Mouse (Mus musculus): ENCODE data around the gene Sult2b1. TPM values are rescaled to one million over a fixed set of nuclear protein-coding genes. Genes with fewer than 3 reads are reported as not detected.

The Sult2b1 gene
- total and polyA plus RNA-seq, 3 experiments: 0.08 TPM; not detected in 2

DNA sequence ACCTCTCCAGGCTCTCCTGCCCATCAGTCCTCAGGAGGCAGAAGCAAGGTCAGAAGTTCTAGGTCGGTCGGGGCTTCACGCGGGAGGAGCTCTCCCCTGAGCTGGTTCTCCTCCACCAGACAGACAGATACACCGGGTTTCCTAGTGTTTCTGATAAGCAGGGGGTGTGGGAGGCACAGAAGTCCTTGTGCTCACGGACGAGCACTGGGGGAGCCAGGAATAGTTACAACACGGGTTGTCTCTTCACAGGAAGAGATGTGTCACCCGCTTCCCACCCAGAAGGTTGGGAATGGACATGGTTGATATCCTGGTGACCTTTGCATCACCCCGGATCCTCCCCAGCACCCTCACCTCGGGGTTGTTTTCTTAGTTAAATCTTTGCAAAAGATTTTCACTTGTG is 94.7 kb downstream of the Sult2b1 start:
- no peak overlapping the region for H3K9ac ChIP-seq (ENCODE audit: low read depth, low read length)
- intact Hi-C loops (cut with DNase I): loop anchor here (10.0 kb wide), 1 partner anchor 135 kb away; the partner anchor contains the start of gene Hsd17b14

GRCm38 (mm10) chr7:45689099-45689498 is 95.4 kb downstream of the Sult2b1 start:
- no peak overlapping the region for H3K27ac ChIP-seq
- TF ChIP-seq EP300 (IDR thresholded peaks at IDR 0.05; ENCODE audit: insufficient read depth, low read depth, low read length) (no peak), POLR2A (IDR thresholded peaks at IDR 0.05; ENCODE audit: insufficient read depth, low read depth, low read length) (no peak), CTCF (IDR thresholded peaks at IDR 0.05) (no peak)
- H3K4me1 ChIP-seq (ENCODE audit: control insufficient read depth, insufficient read depth, low read length): peaks cover 1% of the 10 kb centered on the region; the same call in 1 of the 2 replicates
- no peaks in the 10 kb centered on the region for H3K36me3 ChIP-seq (ENCODE audit: control insufficient read depth, insufficient read depth, low read length)
- intact Hi-C loops (cut with DNase I): loop anchor here (10.0 kb wide), 1 partner anchor 134 kb away; the partner anchor contains the start of gene Hsd17b14
- H3K79me2 ChIP-seq (replicated peaks; ENCODE audit: control insufficient read depth, insufficient read depth, low read length): no peaks in the 10 kb centered on the region
- WGBS: 80% methylated on average over 6 of the region's 6 CpGs
- DNase-seq: no peak
- no peak overlapping the region for H3K9ac ChIP-seq (ENCODE audit: low read depth, low read length)
- H3K4me3 ChIP-seq: no peak overlapping the region
- H3K27me3 ChIP-seq (ENCODE audit: control insufficient read depth, insufficient read depth, low read length): no peaks in the 10 kb centered on the region

More for the DNA sequence above, 94.7 kb downstream of the Sult2b1 start:
- Histone ChIP-seq H3K4me1 (ENCODE audit: control insufficient read depth, insufficient read depth, low read length) (peaks cover 1% of the 10 kb centered on the region; the same call in 1 of the 2 replicates), H3K27ac (no peak overlapping the region), H3K79me2 (replicated peaks; ENCODE audit: control insufficient read depth, insufficient read depth, low read length) (no peaks in the 10 kb centered on the region), H3K4me3 (no peak overlapping the region), H3K27me3 (ENCODE audit: control insufficient read depth, insufficient read depth, low read length) (no peaks in the 10 kb centered on the region), H3K36me3 (ENCODE audit: control insufficient read depth, insufficient read depth, low read length) (no peaks in the 10 kb centered on the region)
- WGBS: 14% methylated on average over 11 of the region's 11 CpGs
- DNase-seq: no peak
- TF ChIP-seq POLR2A (IDR thresholded peaks at IDR 0.05; ENCODE audit: insufficient read depth, low read depth, low read length) (no peak), CTCF (IDR thresholded peaks at IDR 0.05) (no peak), EP300 (IDR thresholded peaks at IDR 0.05; ENCODE audit: insufficient read depth, low read depth, low read length) (no peak)

DNA sequence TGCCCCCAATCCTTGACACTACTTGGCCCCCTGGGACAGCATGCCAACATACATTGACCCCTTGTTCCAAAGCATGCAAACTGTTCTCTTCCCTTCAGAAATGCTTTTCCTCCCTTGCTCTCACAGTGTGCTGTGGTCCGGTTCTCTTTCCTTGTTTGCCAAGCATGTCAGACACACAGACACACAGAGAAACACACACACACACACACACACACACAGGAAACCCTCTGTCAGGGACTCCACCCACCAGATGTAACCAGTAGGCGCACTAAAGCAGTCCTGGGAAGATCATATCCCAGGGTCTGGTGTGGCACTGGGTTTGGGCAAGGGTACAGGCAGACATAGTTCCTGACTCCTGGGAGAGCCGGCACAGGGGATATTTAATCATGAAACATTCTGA is 97.6 kb downstream of the Sult2b1 start:
- WGBS: 46% methylated on average over 3 of the region's 3 CpGs
- Histone ChIP-seq H3K4me3 (no peak overlapping the region), H3K9ac (ENCODE audit: low read depth, low read length) (no peak overlapping the region), H3K79me2 (replicated peaks; ENCODE audit: control insufficient read depth, insufficient read depth, low read length) (no peaks in the 10 kb centered on the region), H3K27me3 (ENCODE audit: control insufficient read depth, insufficient read depth, low read length) (no peaks in the 10 kb centered on the region), H3K4me1 (ENCODE audit: control insufficient read depth, insufficient read depth, low read length) (peaks cover 3% of the 10 kb centered on the region), H3K27ac (no peak overlapping the region), H3K36me3 (ENCODE audit: control insufficient read depth, insufficient read depth, low read length) (no peaks in the 10 kb centered on the region)
- TF ChIP-seq CTCF (IDR thresholded peaks at IDR 0.05) (no peak), EP300 (IDR thresholded peaks at IDR 0.05; ENCODE audit: insufficient read depth, low read depth, low read length) (no peak), POLR2A (IDR thresholded peaks at IDR 0.05; ENCODE audit: insufficient read depth, low read depth, low read length) (no peak)
- DNase-seq: no peak
- intact Hi-C loops (cut with DNase I): loop anchor here (10.0 kb wide), 1 partner anchor 132 kb away; the partner anchor contains the start of gene Hsd17b14

- peaks cover 10% of the 10 kb centered on the region for H3K4me1 ChIP-seq (ENCODE audit: control insufficient read depth, insufficient read depth, low read length)
- H3K4me3 ChIP-seq: no peak overlapping the region
- intact Hi-C loops (cut with DNase I): loop anchor here (10.0 kb wide), 1 partner anchor 131 kb away; the partner anchor contains the start of gene Hsd17b14
- no peak for DNase-seq
- no peak overlapping the region for H3K27ac ChIP-seq
- no peaks in the 10 kb centered on the region for H3K27me3 ChIP-seq (ENCODE audit: control insufficient read depth, insufficient read depth, low read length)
- no peak overlapping the region for H3K9ac ChIP-seq (ENCODE audit: low read depth, low read length)
- TF ChIP-seq CTCF (IDR thresholded peaks at IDR 0.05) (no peak), EP300 (IDR thresholded peaks at IDR 0.05; ENCODE audit: insufficient read depth, low read depth, low read length) (no peak), POLR2A (IDR thresholded peaks at IDR 0.05; ENCODE audit: insufficient read depth, low read depth, low read length) (no peak)
- 81% methylated on average over 10 of the region's 10 CpGs for WGBS
- H3K79me2 ChIP-seq (replicated peaks; ENCODE audit: control insufficient read depth, insufficient read depth, low read length): no peaks in the 10 kb centered on the region
- no peaks in the 10 kb centered on the region for H3K36me3 ChIP-seq (ENCODE audit: control insufficient read depth, insufficient read depth, low read length)
Measured at GRCm38 (mm10) chr7:45685811-45686210, 98.7 kb downstream of the Sult2b1 start.

DNA sequence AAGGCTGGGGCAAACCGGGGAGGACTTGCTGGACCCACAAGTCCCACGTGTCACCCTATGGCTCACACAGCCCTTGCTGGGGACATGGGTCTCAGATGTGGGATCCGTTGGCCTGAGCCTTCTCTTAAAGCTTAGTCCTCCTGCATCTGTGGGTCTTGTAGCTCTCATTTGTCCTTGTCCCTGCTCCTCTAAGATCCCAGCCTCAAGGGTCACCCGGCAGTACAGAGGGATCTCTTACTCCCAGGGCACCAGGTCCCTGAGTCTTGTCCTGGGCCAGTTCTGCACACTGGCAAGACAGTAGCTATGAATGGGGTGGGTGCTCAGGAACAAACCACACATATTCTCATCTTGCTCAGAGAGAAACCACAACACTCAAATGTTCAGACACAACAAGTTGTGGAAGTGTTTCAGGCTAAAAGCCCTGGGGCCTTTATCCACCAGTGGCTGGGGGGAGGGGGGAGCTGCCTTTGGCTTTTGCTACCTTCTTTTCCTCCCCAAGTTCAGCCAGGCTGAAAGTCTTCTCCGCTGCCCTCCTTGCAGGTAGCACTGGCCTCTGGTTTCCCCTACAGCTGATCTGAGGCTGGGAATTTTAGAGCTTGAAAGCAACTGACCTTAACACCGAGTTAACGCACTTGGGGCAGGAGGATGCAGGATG is 100.9 kb downstream of the Sult2b1 start, which contains the start of gene Ntn5:
Gene Ntn5, plus strand, starts transcription at position 627 of the 655 bp plus-strand sequence.
- Histone ChIP-seq H3K27ac (no peak within 1 kb of the TSS), H3K4me1 (ENCODE audit: control insufficient read depth, insufficient read depth, low read length) (peaks cover 19% of the 10 kb centered on the region), H3K27me3 (ENCODE audit: control insufficient read depth, insufficient read depth, low read length) (no peaks in the 10 kb centered on the region), H3K79me2 (replicated peaks; ENCODE audit: control insufficient read depth, insufficient read depth, low read length) (no peaks in the 10 kb centered on the region), H3K4me3 (no peak within 1 kb of the TSS), H3K36me3 (ENCODE audit: control insufficient read depth, insufficient read depth, low read length) (no peaks in the 10 kb centered on the region), H3K9ac (ENCODE audit: low read depth, low read length) (no peak within 1 kb of the TSS)
- 86% methylated on average over 7 of the region's 7 CpGs for WGBS
- no peak for TF ChIP-seq CTCF (IDR thresholded peaks at IDR 0.05)
- no peak for TF ChIP-seq POLR2A (IDR thresholded peaks at IDR 0.05; ENCODE audit: insufficient read depth, low read depth, low read length)
- TF ChIP-seq EP300 (IDR thresholded peaks at IDR 0.05; ENCODE audit: insufficient read depth, low read depth, low read length): no peak
- DNase-seq: no peak
- intact Hi-C loops (cut with DNase I): loop anchor here (2.0 to 10.0 kb wide), 3 partner anchors 41 to 129 kb away; partner anchors contain the start of gene Hsd17b14
